Mouse (Mus musculus) megakaryocyte, adult 5-6 weeks (primary cell): ENCODE measurements at regions not wholly inside any gene's neighbourhood (a gene's known extent, or its start where the extent isn't known, plus 50 kb on each side); places are given as distances from the start of the nearest gene placed in this dataset.

Source experiments
- ATAC-seq: 2 replicates; pipeline ENCODE4 v1.8.0; 2016; ENCODE audit warnings: mild to moderate bottlenecking, inconsistent platforms; ENCODE audit not compliant: poor library complexity, severe bottlenecking

DNA sequence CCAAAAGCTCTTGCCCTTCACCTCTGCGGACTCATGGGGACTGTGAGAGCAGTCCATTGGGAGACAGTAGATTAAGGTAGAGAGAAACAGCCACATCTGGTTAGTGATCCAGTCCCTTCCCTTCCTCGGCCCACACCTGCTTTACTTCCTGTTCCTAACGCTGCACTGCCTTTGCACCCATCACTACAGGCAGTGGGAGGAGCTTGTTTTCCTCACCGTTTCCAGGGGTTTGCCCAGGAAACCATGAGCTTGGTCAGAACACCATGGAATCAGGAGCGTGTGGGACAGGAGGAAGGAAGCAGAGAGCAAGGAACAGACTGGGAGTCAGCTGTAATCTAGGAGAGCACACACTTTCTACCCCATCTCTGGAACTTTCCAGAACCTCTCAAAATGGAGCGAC lies 176.2 kb upstream of the Dapk1 start:
- no peak for ATAC-seq

DNA sequence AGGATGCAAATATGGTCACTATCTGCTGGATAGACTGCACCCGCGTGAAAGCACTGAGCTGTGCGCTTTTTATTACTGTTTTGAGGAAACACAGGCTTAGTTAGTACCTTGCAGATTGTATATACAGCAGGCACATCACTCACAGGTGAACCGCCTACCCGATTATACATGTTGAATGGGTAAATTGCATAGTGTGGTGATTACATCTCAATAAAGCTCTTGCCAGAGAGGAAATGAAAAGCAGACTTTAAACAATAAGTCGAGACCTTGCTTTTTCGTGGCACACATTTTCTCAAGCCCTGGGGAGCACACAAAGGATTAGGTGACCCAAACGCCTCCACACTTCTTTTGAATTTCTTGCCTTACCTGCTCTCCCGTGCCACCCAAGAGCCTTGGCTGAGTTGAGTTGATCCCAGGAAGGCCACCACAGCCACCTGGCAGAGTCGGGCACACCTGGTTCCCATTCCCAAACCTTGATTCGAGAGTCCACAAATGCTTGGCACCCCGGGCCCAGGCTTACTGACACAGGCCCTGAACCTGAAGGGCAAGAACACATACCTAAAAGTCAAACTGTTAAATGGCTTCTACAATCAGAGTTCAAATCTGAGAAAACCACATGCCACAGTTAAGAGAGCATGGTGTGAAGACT lies 175.4 kb upstream of the Dapk1 start:
- ATAC-seq, result no peak

DNA sequence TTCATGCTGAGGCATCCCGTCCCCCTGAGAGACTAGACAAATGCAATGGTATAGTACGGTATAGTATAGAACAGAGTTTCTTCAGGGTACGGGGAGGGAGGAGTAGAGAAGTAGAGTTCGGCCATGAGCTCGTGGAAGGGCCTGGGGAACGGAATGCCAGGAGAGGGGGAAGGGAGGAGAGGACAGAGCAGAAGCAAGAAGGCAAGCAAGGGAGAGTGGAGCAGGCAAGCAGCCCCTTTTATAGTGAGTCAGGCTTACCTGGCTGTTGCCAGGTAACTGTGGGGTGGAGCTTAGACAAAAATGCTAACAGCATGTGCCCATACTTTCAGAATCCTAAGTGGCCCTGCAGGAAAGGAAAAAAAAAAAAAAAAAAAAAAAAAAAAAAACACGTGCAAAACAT lies 174.7 kb upstream of the Dapk1 start:
- ATAC-seq, result no peak

DNA sequence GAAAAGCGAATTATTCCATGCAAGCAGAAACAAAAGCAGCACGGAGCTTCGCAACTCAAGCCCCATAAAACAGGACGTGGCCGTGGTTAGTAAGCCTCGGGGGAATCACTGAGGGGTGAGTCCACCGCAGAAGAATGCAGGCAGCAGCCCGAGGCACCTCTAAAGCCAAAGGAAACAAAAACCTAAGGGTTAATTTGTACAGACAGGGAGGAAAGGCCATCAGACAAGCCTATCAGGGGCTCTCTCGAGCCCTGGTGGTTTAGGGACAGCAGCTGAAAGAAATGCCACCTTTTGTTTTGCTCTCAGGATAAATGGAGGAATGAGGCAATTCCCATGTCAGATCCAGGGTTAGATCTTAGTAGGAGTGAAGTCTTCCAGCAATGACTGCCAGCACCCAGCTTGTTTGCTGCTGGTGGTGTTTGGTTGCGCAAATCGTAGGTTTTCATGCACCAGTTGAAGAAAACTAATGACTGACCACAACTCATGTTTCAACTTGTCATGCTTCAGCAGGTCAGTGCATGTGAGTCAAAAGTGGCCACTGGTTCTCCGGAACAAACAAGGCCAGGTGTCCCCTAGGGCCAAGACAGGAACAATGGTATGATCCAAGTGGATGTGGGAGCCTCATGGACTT lies 173.9 kb upstream of the Dapk1 start:
- ATAC-seq, result no peak

DNA sequence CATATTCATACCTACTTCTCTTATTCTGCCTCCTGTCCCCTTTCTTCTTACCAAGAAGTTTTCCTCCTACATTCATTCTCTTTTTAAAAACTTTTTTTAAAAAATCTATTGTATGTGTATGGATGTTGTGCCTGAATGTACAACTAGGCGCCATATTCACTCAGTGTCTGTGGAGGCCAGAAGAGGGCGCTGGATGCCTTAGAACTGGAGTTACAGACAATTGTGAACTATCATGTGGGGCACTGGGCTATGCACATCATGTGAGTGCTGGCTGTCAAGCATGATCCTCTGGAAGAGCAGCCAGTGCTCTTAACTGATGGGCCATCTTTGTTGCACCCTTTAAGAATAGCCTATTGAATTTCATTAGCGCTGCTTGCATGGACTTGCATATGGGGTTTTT lies 172.6 kb upstream of the Dapk1 start:
- ATAC-seq, result no peak

DNA sequence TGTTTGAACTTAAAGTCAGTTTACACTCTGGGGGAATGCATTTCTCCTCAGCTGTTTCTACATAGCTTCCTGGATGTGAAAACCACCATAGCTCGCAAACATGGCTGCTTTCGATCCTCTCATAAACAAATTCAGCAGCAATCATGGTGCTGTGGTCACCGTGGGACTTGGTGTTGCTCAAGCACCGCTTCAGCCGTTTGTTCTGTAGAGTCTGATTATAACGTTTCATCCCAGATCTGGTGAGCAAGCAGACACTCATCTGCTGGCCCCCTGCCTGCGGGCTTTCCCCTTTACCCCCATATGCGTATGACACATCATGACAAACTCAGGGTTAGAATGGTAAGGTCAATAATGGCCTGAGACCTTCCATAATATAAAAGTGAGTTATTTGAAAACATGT lies 170.3 kb upstream of the Dapk1 start:
- no peak for ATAC-seq

DNA sequence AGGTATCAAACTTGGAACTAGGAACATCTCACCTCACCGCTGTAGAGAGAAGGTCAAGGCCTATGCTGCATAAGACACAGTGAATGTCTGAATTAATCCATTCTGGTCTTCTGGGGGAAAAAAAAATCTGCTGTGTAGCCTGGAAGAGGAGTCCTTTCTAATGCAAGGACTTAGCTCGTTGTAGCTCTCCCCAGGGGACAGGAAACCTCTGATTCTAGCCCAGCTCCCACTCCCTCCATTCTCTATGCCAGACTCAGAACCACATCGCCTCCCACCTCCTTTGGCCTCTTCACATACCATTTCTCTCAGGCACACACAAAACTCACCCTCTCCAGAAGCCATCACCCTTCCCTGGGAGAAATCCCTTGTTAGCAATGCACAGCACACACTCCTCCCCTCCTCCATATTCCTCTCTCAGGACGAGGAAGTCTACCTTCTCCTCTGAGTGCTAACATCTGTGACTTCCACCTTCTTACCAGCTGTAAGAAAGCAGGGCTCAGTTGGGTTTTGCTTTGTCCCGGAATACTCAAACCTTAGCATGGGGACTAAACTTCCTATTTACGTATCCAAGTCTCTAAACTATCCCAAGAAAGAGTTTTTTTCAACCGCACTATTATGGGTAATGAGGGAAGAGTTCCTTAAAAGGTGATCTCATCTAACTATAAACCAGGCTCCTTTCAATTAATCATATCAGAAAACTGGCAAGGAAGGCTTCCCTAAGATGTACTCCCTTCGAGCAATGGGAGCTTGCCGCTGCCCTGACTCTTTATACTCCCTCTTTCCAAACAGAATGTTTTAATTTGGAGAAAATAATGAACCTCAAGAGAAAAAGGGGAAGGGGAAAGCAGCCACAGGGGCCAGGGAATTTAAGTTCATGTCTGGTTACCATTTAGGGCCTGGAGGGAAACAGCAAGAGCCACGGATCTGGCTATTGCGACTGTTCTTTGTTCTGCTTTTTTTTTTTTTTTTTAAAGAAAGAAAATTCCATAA lies 167.2 kb upstream of the Dapk1 start:
- ATAC-seq, result no peak

DNA sequence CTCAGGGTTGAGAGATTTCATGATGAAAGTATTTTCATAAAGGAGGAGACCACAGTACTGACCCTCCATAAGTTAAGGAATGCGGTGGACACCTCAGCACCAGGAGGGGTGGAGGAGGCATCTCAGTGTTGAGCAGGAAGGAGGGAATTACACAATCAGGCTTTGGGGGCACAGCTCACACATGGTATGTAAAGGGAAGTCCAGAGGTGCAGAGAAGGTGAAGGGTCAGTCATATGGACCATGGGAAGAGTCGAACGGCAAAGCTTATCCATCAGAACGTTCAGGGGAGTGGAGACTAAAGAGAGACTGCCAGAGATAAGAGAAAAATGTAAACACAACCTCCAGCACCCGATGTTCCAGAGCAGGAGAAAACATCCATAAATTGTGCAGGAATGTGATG lies 166.4 kb upstream of the Dapk1 start:
- no peak for ATAC-seq

DNA sequence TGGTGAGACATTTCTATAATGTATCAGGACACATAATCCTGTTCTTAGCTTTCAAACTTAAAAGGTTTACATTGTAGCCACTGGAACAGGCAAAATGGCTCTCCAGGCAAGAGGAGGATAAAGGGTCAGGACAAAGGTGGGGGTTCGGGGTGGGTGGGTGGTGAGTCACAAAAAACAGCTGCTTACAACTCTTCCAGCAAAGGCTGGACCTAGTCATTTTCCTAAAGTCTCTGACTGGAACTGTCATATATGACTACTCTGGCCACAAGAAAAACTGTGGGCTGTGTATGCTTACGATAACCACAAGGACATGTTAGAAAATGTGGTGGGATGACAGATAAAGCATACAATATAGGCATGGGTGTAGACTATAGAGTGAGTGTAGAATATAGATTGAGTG lies 163.6 kb upstream of the Dapk1 start:
- no peak for ATAC-seq

DNA sequence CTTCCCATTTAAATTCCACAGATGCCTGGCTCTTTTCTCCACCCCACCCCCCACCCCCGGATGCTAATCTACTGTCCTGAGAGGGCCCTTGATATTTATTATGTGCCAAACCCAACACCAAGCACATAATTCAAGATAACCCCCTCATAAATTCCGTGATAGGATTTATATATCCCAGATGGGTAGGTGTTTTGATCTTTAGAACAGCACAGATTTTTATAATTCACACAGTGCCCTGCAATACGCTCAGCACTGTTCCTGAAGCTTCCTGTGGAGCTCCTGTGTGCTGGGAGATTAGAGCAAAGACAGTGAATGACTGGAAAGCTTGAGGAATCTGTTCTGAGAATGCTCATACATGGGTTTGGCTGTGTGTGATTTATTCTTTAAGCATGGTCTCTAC lies 161.2 kb upstream of the Dapk1 start:
- no peak for ATAC-seq

DNA sequence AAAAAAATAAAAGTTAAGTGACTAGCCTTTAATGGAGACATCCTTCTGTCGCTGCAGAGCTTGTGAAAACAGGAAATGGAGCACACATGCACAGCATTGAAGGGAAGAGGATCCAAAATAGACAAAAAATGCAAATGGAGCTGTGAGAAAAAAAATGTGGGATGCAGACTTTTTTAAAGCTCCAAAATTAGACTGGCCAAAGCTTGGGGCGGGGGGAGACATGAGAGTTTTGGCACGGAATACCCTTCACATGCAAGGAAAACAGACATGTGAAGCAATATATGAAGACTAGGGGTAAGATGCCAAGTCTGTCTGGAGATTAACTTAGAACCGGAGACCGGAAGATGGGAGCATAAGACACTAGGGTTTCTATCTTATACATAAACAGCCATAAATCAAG lies 156.6 kb upstream of the Dapk1 start:
- no peak for ATAC-seq

DNA sequence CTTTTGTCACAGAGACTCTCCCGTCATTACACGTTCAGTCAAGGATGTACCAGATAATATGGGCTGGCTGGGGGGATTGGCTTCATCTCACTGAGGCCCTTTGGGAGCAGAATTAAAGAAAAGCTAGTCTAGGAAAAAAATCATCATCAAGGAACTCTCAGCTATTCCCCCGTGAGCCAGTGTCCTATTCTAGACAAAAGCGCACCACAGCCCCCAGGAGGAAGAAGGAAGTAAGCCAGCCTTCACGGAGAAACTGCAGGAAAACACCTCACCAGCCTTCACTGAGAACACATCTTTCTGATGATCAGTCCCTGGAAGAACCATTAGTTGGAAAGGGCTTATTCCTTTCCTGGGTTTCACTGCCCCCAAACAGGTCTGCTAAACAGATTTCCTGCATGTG lies 154.8 kb upstream of the Dapk1 start:
- ATAC-seq, result no peak

DNA sequence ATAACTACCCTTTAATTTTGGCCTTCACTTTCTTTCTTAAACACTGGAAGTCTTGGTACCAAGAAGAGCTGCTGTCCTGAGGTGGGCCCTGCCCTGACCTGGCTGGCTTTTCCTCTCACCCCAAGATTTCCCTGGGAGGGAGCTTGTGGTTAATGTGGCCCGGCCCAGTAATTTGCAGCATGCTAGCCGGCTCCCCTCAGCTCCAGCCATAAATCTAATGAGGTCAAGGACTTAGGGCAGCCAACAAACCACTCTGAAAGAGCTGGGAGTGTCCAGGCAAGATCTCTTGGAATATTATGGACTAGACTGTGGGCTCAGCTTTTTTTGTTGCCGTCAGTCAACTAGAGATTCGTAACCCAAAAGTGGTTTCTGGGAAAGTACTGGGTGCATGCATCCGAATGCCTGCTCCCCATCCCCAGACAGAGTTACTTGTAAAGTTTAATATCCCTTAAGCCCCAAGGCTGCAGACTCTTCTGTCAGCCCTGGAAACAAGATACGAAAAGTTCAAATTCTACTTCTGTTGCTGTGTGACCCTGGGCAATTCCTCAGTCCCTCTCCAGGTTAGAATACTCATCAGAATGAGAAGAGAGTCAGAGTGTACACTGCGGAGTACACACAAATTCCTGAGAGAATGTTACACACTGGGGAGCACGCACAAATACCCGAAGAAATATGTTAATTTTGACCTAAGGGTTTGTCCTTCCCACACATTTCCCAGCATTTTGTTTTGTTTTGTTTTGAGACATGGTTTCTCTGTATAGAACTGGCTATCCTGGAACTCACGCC lies 150.8 kb upstream of the Dapk1 start:
- no peak for ATAC-seq

DNA sequence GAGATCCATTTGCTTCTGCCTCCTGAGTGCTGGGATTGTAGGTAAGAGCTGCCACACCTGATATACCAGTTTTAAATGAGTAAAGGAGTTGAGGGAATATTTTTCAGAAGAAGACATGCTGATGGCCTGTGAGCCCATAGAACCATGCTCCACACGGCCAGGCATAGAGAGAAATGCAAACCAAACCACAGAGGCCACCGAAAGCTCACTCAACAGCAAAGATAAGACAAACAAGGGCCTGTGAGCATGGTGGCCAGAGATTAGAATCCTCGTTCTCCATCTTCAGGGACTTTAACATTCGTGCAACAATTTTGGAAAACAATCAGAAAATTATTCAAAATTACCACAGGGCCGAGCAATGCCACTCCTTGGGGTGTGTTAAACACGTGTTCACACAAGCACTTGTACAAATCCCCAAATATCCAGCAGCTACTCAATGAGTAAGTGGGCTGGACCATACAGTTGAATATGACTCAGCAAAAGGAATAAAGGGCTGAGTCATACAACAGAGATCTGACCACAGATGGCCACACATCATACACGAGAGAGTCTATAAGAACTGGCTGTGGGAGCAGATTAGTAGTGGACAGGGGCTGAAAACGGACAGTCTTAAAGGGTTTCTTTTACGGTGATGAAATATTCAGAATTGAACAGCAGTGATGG lies 147.8 kb upstream of the Dapk1 start:
- no peak for ATAC-seq

DNA sequence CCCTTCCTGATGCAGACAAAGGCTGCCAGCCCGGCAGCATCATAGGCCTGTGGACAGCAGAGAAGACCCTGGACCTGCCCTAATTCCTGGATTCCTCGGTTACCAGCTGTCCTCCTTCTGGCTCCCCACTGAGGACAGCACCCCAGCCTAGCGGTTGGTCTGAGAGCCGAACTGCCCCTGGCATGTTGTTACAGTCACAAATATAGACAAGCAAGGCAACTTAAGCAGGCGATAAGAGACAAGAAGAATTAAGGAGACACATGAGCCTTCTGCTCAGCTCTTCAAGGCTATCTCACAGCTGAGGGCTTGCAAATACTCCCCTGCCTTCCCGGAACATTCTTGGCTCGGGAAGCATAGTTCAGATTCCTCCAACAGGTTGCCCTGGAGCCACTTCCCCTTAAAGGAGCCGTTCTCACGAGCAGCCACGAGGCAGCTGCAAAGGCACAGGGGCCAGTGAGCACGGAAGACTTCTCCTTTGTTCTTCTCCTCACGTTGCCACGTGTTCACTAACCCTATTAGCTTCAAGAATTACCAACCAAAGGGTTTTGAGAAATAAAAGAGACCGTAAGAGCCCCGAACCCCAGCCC lies 146.6 kb upstream of the Dapk1 start:
- no peak for ATAC-seq

DNA sequence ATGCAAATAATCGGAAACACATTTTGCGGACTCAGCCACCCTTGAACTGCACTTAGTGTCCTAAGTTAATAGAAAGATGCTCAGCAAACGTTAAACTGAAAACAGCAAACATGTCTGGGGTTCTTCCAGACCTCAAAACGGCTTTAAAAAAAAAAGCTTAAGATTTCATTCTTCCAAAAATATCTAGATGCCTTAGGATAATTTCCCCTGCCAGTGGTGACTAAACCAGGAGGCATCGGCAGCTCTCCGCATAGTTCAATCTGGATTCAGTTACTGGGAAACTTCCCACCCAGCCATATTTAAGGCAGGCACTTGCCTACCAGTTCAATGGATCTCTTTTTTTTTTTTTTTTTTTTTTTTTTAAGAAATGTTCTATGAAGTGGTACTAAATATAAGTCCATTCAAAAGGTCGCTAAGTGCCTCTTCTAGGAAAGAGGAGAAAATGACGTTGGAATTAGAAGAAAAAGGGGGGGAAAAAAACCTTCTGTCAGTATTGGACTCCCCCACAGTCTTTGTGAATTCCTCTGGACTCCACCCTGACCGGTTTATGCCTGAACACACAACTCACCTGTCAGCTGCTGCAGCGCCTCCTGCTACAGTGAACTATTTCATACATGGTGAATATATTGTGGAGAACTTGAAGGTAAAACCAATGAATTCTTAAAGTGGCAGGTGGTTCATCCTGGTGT lies 145.7 kb upstream of the Dapk1 start:
- ATAC-seq, result no peak

DNA sequence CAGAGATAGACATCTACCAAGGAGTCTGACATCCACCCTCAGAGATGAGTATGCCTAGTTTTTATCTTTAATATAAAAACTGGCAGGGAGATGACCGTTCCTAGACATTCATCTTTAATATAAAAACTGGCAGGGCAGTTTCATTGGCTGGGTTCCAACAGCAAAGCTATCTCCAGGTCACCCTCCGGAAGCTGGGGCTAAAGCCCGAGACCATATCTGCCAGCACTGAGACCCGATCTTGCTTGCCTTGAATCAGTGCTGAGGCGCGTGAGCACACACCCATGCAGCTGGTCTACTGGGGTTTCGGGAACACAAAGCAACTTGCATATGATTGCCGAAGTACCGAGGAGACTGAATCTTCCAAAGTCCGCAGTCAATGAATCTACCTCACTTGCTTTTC lies 144.5 kb upstream of the Dapk1 start:
- no peak for ATAC-seq

DNA sequence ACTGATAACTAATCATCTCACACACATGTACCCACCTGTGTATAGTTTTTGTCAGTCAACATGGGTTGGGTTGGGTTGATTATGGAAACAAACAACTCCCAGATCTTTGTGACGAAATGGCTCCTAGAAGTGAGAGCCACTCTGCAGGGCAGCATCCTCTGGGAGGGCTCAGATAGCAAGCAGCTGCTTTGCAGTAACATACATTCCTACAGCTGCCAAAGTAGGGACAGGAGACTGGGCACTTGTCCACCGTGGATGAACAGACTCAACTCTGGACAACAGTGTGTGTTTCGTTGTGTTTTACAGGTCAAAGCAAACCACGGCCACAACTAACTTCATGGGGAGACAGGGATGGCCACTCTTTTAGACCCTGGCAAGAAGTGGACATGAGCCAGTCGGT lies 142.7 kb upstream of the Dapk1 start:
- no peak for ATAC-seq

DNA sequence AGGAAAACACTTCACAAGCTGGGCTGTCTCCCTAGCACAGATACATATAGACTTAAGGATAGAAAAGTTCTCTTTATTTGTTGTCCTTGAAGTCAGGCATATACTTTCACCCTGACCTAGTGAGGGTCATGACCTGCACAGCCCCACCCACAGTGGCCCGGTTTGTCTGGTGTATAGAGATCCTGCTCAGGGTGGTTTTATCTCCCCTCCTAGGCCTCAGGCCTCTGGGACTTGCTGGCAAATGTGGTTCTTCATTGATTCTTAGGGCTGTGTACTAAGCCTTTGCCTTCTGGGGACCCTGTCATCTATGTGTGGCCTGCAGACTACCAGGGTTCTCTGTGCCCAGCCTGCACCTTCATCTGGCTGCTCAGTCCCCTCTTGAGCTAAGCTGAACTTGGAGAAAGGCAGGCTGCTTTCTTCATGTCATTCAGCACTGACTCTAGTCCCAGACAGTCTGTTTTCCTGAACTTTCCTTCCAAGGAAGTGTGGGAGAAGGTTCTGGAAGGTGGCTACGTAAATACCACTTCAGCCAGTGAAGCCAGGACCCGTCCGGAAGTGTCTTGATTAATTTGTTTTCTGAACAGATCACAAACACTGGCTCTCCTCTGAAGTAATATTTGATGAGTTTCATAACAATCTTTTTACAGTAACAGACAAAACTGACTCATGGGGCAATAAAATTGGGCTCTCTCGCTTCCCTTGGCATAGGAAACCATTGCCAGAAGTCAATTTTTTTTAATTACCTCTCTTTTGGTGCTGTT lies 135.0 kb upstream of the Dapk1 start:
- ATAC-seq, result no peak
